Mouse (Mus musculus) midbrain, embryonic 11.5 days (tissue): Measurements from ENCODE around the gene Ppm1b. TPM values are rescaled to one million over a fixed set of nuclear protein-coding genes. Genes with fewer than 3 reads are reported as not detected.

Experiments
- ATAC-seq: fragments of 200-750 bp; cut with Nextera tagmentation; 2 replicates; pipeline ENCODE4 v1.8.0; 2017; ENCODE audit warnings: moderate TSS enrichment, moderate library complexity; ENCODE audit not compliant: low FRiP score
- DNase-seq: peaks from one replicate; pipeline ENCODE4 v3.0.0; 2015; ENCODE audit warnings: low spot score; ENCODE audit errors: missing footprints
- H3K27ac ChIP-seq: fragments of 300-500 bp; sonication (generic); 2 replicates; pipeline ENCODE4 v1.5.1; 2014; ENCODE audit warnings: low read depth, low read length
- H3K27me3 ChIP-seq: fragments of 300-500 bp; sonication (generic); 2 replicates; pipeline ENCODE4 v1.6.1; 2014; ENCODE audit warnings: mild to moderate bottlenecking, low read length, moderate library complexity, mixed read lengths; ENCODE audit not compliant: control insufficient read depth, insufficient read depth
- H3K36me3 ChIP-seq: fragments of 300-500 bp; sonication (generic); 2 replicates; pipeline ENCODE4 v1.6.1; 2014; ENCODE audit warnings: mild to moderate bottlenecking, low read length, moderate library complexity, mixed read lengths; ENCODE audit not compliant: control insufficient read depth, insufficient read depth
- H3K4me1 ChIP-seq: fragments of 300-500 bp; sonication (generic); 2 replicates; pipeline ENCODE4 v1.6.1; 2014; ENCODE audit warnings: low read length; ENCODE audit not compliant: control insufficient read depth, insufficient read depth
- H3K4me2 ChIP-seq: fragments of 300-500 bp; sonication (generic); 2 replicates; pipeline ENCODE4 v1.6.1; 2014; ENCODE audit warnings: mild to moderate bottlenecking, moderate library complexity
- H3K4me3 ChIP-seq: fragments of 300-500 bp; sonication (generic); 2 replicates; pipeline ENCODE4 v1.5.1; 2014; ENCODE audit warnings: low read depth, low read length
- H3K9ac ChIP-seq: fragments of 300-500 bp; sonication (generic); 2 replicates; pipeline ENCODE4 v1.6.1; 2014; ENCODE audit warnings: low read length
- H3K9me3 ChIP-seq: fragments of 300-500 bp; sonication (generic); 2 replicates; pipeline ENCODE4 v1.6.1; 2016; ENCODE audit warnings: low read length; ENCODE audit not compliant: control insufficient read depth
- WGBS: fragments of 180-500 bp; shearing (Covaris S2); extraction: QIAGEN DNeasy Blood & Tissue Kit; methylation state at CpG from one replicate; pipeline ENCODE4 v1.1.7; 2014; 5-methylcytosine and 5-hydroxymethylcytosine counted together
- polyA plus RNA-seq: library from polyadenylated mRNA; unstranded; fragments of >200 nt; fragmentation: Nextera tagmentation; extraction: Ambion mirVana; gene quantifications from 2 replicates; pipeline ENCODE4 v1.2.1, GENCODE M21; 2014

Ppm1b gene
- polyA plus RNA-seq, 1 experiment from 2014 or later = 102 TPM

DNA sequence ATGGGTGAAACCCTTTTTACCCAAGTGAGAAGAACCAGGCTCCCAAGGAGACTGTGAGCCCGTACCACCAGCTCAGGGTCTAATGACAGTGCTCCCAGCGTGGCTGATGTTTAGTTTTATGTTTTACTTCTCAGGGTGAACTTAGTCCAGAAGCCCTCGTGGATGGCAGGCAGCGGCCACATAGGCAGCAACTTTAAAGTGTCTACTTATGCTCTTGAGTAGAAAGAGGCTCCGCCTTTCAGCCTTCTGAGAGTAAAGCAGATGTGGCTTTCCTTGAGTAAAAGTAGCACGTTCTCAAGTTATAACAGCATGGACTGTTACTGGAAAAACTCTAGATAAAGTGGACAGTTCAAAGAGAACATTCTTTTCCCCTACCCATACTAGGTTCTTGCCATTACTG, 39.3 kb downstream of the Ppm1b start:
- H3K36me3 ChIP-seq = no peaks in the 10 kb centered on the region
- H3K27ac ChIP-seq = no peak overlapping the region
- 93% methylated on average over 6 of the region's 6 CpGs for WGBS
- DNase-seq = no peak
- no peak overlapping the region for H3K9ac ChIP-seq
- no peaks in the 10 kb centered on the region for H3K9me3 ChIP-seq
- no peak overlapping the region for H3K4me3 ChIP-seq
- ATAC-seq = no peak
- no peak overlapping the region for H3K4me2 ChIP-seq
- H3K27me3 ChIP-seq = no peaks in the 10 kb centered on the region
- H3K4me1 ChIP-seq = no peaks in the 10 kb centered on the region

DNA sequence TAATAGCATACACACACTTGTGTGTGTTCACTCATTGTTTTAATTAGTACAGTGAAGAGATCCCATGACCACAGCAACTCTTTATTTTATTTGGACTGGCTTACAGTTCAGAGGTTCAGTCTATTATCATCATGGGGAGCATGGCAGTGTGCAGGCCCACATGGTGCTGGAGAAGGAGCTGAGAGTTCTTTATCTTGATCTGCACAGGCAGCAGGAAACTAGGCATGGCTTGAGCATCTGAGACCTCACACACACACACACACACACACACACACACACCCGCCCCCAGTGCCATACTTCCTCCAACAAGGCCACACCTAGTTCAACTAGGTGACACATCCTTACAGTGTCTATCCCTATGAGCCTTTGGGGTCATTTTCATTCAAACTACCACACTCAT, 41.1 kb downstream of the Ppm1b start:
- DNase-seq (no peak), ATAC-seq (no peak)
- no peaks in the 10 kb centered on the region for H3K9me3 ChIP-seq
- no peak overlapping the region for H3K27ac ChIP-seq
- WGBS = 85% methylated on average over 1 of the region's 1 CpGs
- H3K4me1 ChIP-seq = no peaks in the 10 kb centered on the region
- no peak overlapping the region for H3K4me3 ChIP-seq
- no peaks in the 10 kb centered on the region for H3K36me3 ChIP-seq
- H3K4me2 ChIP-seq = no peak overlapping the region
- H3K9ac ChIP-seq = no peak overlapping the region
- H3K27me3 ChIP-seq = no peaks in the 10 kb centered on the region

DNA sequence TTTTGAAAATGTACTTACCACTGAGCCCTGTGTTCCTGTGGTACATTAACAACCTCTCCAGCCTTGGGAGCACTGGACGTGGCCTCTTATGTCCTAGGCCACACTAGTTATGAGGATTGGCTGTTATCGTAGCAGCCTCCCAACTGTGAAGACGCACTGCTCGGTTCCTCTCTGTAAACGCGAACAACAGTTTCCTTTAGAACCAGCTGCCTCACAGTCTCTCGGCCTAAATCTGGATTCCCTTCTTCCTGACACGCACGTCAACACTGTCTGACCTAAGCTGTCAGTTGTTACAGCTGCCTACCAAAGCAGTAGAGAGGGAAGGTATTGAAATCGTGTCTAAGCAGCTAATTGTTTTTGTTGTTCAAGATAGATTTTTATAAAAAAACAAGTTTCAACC, 43.1 kb downstream of the Ppm1b start:
- no peak for DNase-seq
- no peak overlapping the region for H3K27ac ChIP-seq
- H3K4me2 ChIP-seq = no peak overlapping the region
- ATAC-seq = no peak
- no peaks in the 10 kb centered on the region for H3K36me3 ChIP-seq
- H3K27me3 ChIP-seq = no peaks in the 10 kb centered on the region
- H3K9me3 ChIP-seq = no peaks in the 10 kb centered on the region
- H3K9ac ChIP-seq = no peak overlapping the region
- WGBS = 88% methylated on average over 10 of the region's 10 CpGs
- no peaks in the 10 kb centered on the region for H3K4me1 ChIP-seq
- H3K4me3 ChIP-seq = no peak overlapping the region

DNA sequence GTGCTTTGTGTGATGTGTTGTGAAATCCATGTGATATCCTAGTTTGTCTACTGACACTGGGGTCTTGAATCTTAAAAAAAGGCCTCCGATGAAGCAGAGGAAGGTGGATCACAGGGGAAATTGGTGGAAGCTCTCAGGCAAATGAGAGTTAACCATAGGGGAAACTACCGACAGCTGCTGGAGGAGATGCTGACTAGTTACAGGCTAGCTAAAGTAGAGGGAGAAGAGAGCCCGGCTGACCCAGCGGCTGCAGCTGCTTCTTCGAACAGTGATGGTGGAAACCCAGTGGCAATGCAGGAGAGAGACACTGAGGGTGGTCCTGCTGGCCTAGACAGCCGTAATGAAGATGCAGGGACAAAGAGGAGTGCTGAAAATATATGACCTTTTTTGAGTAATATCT, 56.9 kb downstream of the Ppm1b start:
- no peaks in the 10 kb centered on the region for H3K9me3 ChIP-seq
- ATAC-seq = no peak
- H3K4me3 ChIP-seq = no peak overlapping the region
- no peaks in the 10 kb centered on the region for H3K36me3 ChIP-seq
- no peaks in the 10 kb centered on the region for H3K27me3 ChIP-seq
- no peak for DNase-seq
- H3K4me1 ChIP-seq = no peaks in the 10 kb centered on the region
- no peak overlapping the region for H3K27ac ChIP-seq
- no peak overlapping the region for H3K4me2 ChIP-seq
- no peak overlapping the region for H3K9ac ChIP-seq
- 87% methylated on average over 6 of the region's 6 CpGs for WGBS

DNA sequence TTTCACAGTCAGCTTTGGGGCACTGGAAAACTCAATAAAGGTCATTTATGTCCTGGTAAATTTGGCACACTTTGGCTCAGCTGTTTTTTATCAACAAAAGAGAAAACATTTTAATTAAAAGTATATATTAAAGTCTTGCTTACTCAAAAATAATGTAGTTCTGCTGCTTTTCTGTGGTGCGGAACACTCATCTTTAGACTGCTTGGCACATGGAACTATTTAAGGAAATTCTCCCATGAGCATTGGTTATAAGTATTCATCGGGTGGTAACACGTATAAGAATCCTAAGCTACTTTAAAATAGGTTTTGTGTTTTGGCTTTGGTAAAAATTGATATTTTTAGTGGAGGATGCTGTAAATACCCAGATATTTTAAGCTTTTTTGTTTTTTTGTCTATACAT, 58.1 kb downstream of the Ppm1b start:
- Histone ChIP-seq H3K4me3 (no peak overlapping the region), H3K9ac (no peak overlapping the region), H3K9me3 (no peaks in the 10 kb centered on the region), H3K27me3 (no peaks in the 10 kb centered on the region), H3K4me2 (no peak overlapping the region), H3K36me3 (no peaks in the 10 kb centered on the region), H3K4me1 (no peaks in the 10 kb centered on the region), H3K27ac (no peak overlapping the region)
- no peak for ATAC-seq
- no peak for DNase-seq
- 96% methylated on average over 3 of the region's 3 CpGs for WGBS

DNA sequence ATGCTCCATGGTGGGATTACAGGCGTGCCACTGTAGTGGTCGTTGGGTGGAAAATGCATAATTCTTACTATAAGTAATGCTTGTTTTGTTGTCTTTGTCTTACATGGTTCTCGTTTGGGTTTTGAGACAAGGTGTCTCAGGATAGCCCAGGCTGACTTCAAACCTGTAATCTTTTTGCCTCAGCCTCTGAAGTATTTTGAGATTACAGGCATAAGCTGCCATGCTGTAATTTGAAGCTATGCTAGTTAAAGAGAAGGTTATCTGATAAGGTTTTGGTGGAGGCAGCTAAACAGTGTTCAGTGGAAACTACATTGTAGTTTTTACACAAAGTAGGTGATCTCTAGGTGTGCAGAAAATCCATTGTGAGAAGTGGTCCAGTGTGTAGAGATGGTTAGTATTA, 61.8 kb downstream of the Ppm1b start:
- Histone ChIP-seq H3K9ac (no peak overlapping the region), H3K9me3 (no peaks in the 10 kb centered on the region), H3K27me3 (no peaks in the 10 kb centered on the region), H3K4me3 (no peak overlapping the region), H3K27ac (no peak overlapping the region), H3K4me2 (no peak overlapping the region), H3K36me3 (no peaks in the 10 kb centered on the region), H3K4me1 (no peaks in the 10 kb centered on the region)
- DNase-seq (no peak), ATAC-seq (no peak)
- WGBS = 91% methylated on average over 3 of the region's 3 CpGs

DNA sequence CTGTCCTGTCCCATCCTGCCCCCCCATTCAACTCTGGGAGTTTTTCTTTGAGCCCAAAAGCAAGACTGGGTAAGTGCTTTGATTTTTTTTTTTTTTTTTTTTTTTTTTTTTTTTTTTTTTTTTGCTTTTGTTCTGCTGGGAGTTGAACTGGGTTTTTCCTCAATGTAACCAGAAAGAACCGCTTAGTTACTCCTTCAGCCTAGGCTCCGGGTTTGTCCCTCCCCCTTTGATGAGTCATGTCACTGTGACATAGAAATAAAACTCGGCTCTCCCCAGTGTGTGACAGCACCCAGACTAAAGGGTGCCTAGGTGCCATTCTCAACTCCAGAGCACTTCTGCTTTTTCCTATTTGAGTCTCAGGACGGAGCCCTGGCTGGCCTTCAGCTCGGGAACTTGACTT, 62.3 kb downstream of the Ppm1b start:
- Histone ChIP-seq H3K4me3 (no peak overlapping the region), H3K4me2 (no peak overlapping the region), H3K4me1 (no peaks in the 10 kb centered on the region), H3K9me3 (no peaks in the 10 kb centered on the region), H3K27ac (no peak overlapping the region), H3K36me3 (no peaks in the 10 kb centered on the region), H3K9ac (no peak overlapping the region), H3K27me3 (no peaks in the 10 kb centered on the region)
- no peak for DNase-seq
- ATAC-seq = no peak
- WGBS = 90% methylated on average over 5 of the region's 5 CpGs

DNA sequence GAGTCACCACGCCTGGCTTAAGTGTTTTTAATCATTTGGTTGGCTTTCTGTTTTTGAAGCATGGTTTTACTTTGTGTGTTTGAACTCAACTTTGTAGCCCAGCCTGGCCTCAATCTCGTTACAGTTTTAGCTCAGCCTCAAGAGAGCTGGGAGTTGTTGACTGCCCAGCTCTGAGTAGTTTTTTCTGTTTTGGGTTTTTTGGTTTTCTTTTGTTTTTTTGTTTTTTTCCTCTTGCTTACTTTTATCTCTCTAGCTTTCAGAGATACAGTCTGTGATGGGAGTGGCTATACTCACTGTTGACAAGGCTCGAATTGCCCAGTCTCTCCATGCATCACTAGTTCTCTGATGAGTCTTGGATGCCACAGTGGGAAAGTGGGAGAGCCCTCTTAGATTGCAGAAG, 63.8 kb downstream of the Ppm1b start:
- H3K9ac ChIP-seq = no peak overlapping the region
- no peaks in the 10 kb centered on the region for H3K4me1 ChIP-seq
- H3K4me3 ChIP-seq = no peak overlapping the region
- no peak overlapping the region for H3K4me2 ChIP-seq
- no peak for ATAC-seq
- H3K9me3 ChIP-seq = no peaks in the 10 kb centered on the region
- no peaks in the 10 kb centered on the region for H3K27me3 ChIP-seq
- no peaks in the 10 kb centered on the region for H3K36me3 ChIP-seq
- 88% methylated on average over 3 of the region's 3 CpGs for WGBS
- peak; percentile 69 for DNase-seq
- no peak overlapping the region for H3K27ac ChIP-seq

DNA sequence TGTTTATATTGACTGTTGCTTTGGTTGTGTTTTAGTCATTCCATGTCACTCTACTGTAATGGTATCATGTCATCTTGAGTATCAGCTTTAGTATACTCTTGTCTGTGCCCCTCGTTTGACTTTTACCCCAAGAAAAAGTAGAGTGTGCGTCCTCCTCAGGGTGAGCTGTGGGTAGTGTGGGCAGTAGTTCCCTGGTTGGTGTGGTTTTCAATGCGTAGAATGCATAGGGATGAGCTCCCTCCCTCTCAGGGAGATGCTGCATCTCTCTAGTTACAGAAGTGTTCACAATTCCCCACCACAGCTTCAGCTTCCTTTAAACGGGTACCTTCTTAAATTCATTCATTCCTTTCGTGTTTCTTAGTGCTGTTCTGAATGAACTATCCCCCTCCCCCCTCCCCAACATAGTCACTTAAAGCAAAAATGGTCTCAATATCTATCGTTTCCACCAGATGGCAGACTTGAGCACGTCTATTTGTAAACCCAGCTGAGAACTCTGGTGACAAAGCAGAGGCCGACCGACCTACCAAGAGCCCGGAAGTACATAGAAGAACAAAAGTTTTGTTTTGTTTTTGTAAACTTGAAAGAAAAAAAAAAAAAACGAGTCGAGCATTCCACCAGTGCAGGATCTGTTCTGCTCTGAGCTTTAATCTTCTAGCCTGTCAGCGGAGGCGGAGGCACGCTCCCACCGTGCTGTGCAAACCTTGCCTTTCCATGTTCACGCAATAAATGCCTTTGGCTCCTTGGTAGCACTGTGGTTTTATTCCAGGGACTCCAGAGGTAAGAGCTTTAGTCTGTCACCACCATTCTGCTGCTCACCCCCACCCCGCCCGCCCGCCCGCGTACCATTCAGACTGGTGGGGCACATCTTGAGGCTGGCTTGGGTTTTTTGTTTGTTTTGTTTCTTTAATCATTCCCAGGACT, 67.0 kb downstream of the Ppm1b start:
- Histone ChIP-seq H3K4me2 (no peak overlapping the region), H3K4me3 (no peak overlapping the region), H3K27ac (no peak overlapping the region), H3K4me1 (no peaks in the 10 kb centered on the region), H3K36me3 (no peaks in the 10 kb centered on the region), H3K9me3 (no peaks in the 10 kb centered on the region), H3K9ac (no peak overlapping the region), H3K27me3 (no peaks in the 10 kb centered on the region)
- DNase-seq (peak; percentile 97), ATAC-seq (peak; percentile 48)
- 62% methylated on average over 22 of the region's 22 CpGs for WGBS
